Mouse (Mus musculus) Muller cell, postnatal 12 days (primary cell): ENCODE results near the gene Gpd2.

Experiments used
- DNase-seq: peaks from one replicate; pipeline ENCODE4 v3.0.0-alpha.2; 2015; ENCODE audit errors: inconsistent ontology term

Gpd2 gene

GRCm38 (mm10) chr2:57387816-57388215, 150.4 kb downstream of the Gpd2 start:
- no peak for DNase-seq

GRCm38 (mm10) chr2:57395071-57395470, 157.6 kb downstream of the Gpd2 start:
- no peak for DNase-seq

DNA sequence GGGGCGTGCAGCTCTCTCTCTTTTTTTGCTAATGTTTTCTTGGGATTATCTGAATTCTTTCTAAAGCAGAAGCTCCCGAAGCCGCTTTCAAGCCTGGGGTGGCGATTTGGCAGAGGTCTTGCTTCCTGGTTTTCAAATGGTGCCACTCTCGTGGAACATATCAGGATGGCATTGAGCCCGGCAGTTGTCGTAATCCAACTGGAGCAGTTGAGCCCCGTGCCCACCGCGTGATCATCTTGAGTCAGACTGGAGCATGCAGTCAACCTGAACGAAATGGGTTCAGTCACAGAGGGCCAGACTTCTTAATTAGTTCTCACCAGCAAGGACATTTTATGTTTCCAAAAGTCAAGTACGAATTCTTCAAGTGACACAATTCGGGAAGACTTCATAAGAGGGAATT, 158.6 kb downstream of the Gpd2 start:
- DNase-seq, result peak; percentile 16

DNA sequence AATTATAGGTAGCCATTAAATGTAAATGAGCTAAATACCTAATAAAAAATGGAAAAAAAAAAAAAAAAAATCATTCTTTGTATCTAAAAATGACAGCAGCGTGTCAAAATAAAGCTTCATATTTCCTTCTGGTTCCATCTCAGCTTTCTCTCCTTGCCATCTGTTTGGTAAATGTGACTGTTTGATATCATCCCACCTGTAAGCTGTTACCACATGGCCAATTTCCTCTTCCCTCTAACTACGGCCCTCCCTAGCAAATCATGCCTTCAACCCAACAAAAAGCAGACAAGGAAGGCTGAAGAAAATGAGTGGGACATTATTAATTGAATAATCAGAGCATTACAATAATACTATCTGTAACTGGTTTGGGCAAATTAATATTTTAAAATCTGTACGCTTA, 160.3 kb downstream of the Gpd2 start:
- no peak for DNase-seq

DNA sequence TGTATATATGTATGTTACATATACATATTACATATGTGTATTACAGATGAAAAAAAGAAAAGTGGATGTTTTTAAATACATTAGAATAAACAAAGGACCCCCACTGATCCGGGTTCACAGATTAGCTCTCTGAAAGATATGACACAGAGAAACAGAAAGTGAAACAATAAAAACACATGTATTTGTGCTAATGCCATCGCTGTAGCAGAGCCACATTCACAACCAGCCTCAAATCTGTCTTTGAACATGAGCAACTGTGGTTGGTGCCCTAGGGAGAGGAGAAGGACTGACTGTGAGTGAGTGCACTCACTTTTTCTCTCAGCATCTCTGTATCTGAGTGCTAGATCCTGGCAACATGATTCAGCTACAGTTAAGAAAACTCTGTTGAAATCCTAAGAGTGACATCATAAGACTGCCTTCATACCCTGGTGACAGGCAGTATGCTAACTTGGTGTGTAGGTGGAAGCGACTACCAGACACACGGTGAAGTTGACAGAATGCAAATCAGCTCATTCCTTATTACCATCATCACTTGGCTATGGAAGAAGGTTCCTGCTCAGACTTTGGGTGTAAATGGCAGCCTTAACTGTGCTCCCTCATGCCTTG, 170.1 kb downstream of the Gpd2 start:
- DNase-seq, result no peak

DNA sequence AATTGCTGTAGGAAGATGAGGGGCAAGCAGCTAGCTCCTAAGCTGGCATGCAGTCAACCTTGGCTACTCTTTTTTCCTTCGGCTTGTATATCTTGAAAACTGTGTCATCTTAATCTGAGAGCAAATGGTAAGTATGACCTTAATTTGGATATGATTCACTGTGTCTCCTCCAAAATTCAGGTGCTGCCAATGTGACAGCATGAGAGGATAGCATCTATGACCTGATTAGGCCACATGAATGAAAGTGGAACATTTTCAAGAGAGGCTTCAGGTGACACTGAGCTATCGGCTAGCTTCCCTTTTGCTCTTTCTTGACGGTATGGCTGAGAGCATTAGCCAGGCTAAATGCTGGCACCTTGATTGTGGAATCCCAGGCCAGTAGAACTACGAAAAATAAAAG, 171.0 kb downstream of the Gpd2 start:
- DNase-seq, result no peak

- DNase-seq, result no peak
Observed at GRCm38 (mm10) chr2:57411551-57411950, 174.1 kb downstream of the Gpd2 start.

- no peak for DNase-seq
Observed at GRCm38 (mm10) chr2:57414550-57415160, 177.2 kb downstream of the Gpd2 start.

GRCm38 (mm10) chr2:57416711-57417110, 179.3 kb downstream of the Gpd2 start:
- no peak for DNase-seq
